Mouse (Mus musculus) kidney, embryonic 15.5 days (tissue): ENCODE measurements at regions not wholly inside any gene's neighbourhood (a gene's known extent, or its start where the extent isn't known, plus 50 kb on each side); places are given as distances from the start of the nearest gene placed in this dataset.

Experiments
- ATAC-seq: fragments of 200-750 bp; cut with Nextera tagmentation; replicated peaks from 2 replicates; pipeline ENCODE4 v1.8.0; 2017; ENCODE audit warnings: moderate TSS enrichment; ENCODE audit not compliant: low FRiP score
- H3K27ac ChIP-seq: fragments of 300-500 bp; sonication (generic); 2 replicates; pipeline ENCODE4 v1.5.1; 2015; ENCODE audit warnings: mild to moderate bottlenecking, inconsistent platforms
- H3K27me3 ChIP-seq: fragments of 300-500 bp; sonication (generic); 2 replicates; pipeline ENCODE4 v1.6.1; 2015; ENCODE audit warnings: inconsistent platforms
- H3K36me3 ChIP-seq: fragments of 300-500 bp; sonication (generic); 2 replicates; pipeline ENCODE4 v1.6.1; 2015; ENCODE audit warnings: inconsistent platforms
- H3K4me1 ChIP-seq: fragments of 300-500 bp; sonication (generic); 2 replicates; pipeline ENCODE4 v1.6.1; 2015; ENCODE audit warnings: inconsistent platforms
- H3K4me2 ChIP-seq: fragments of 300-500 bp; sonication (generic); 2 replicates; pipeline ENCODE4 v1.6.1; 2015; ENCODE audit warnings: moderate library complexity, mild to moderate bottlenecking, inconsistent platforms
- H3K4me3 ChIP-seq: fragments of 300-500 bp; sonication (generic); replicated peaks from 2 replicates; pipeline ENCODE4 v1.5.1; 2015; ENCODE audit warnings: mild to moderate bottlenecking, inconsistent platforms
- H3K9ac ChIP-seq: fragments of 300-500 bp; sonication (generic); 2 replicates; pipeline ENCODE4 v1.6.1; 2015; ENCODE audit warnings: mild to moderate bottlenecking, inconsistent platforms
- H3K9me3 ChIP-seq: fragments of 300-500 bp; sonication (generic); replicated peaks from 2 replicates; pipeline ENCODE4 v1.6.1; 2016; ENCODE audit warnings: inconsistent platforms
- WGBS: fragments of 180-500 bp; shearing (Covaris S2); methylation state at CpG from one replicate; pipeline ENCODE4 v1.1.7; 2015; ENCODE audit warnings: mixed read lengths; 5-methylcytosine and 5-hydroxymethylcytosine counted together

GRCm38 (mm10) chr13:107866825-107867224 is 177.4 kb upstream of the Smim15 start:
- 86% methylated on average over 4 of the region's 4 CpGs for WGBS
- H3K36me3 ChIP-seq, result 0 out of 2 replicates have a peak, but pooled peaks cover 3% of the 10 kb centered on the region
- H3K4me3 ChIP-seq, result no peak overlapping the region
- no peak overlapping the region for H3K9ac ChIP-seq
- H3K9me3 ChIP-seq, result no peaks in the 10 kb centered on the region
- peaks cover 36% of the 10 kb centered on the region for H3K4me1 ChIP-seq
- no peak overlapping the region for H3K4me2 ChIP-seq
- no peak overlapping the region for H3K27ac ChIP-seq
- no peak for ATAC-seq
- H3K27me3 ChIP-seq, result no peaks in the 10 kb centered on the region

GRCm38 (mm10) chr13:107862793-107863654 is 181.2 kb upstream of the Smim15 start:
- 60% methylated on average over 11 of the region's 11 CpGs for WGBS
- Histone ChIP-seq H3K9ac (no peak overlapping the region), H3K36me3 (no peaks in the 10 kb centered on the region), H3K4me2 (no peak overlapping the region), H3K9me3 (no peaks in the 10 kb centered on the region), H3K4me3 (no peak overlapping the region), H3K4me1 (peaks cover 35% of the 10 kb centered on the region), H3K27ac (no peak overlapping the region), H3K27me3 (no peaks in the 10 kb centered on the region)
- ATAC-seq, result no peak

GRCm38 (mm10) chr13:107861384-107862134 is 182.7 kb upstream of the Smim15 start:
- ATAC-seq, result no peak
- WGBS, result 80% methylated on average over 17 of the region's 17 CpGs
- H3K4me2 ChIP-seq, result no peak overlapping the region

GRCm38 (mm10) chr13:107857043-107857755 is 187.0 kb upstream of the Smim15 start:
- Histone ChIP-seq H3K9ac (no peak overlapping the region), H3K4me1 (peaks cover 19% of the 10 kb centered on the region), H3K4me2 (no peak overlapping the region), H3K27ac (no peak overlapping the region), H3K27me3 (no peaks in the 10 kb centered on the region), H3K4me3 (no peak overlapping the region), H3K9me3 (no peaks in the 10 kb centered on the region), H3K36me3 (no peaks in the 10 kb centered on the region)
- WGBS, result 68% methylated on average over 13 of the region's 13 CpGs
- no peak for ATAC-seq

More at GRCm38 (mm10) chr13:107861384-107862134, 182.7 kb upstream of the Smim15 start:
- no peaks in the 10 kb centered on the region for H3K36me3 ChIP-seq
- no peak overlapping the region for H3K27ac ChIP-seq
- H3K9me3 ChIP-seq, result no peaks in the 10 kb centered on the region
- H3K9ac ChIP-seq, result no peak overlapping the region
- H3K4me3 ChIP-seq, result no peak overlapping the region
- no peaks in the 10 kb centered on the region for H3K27me3 ChIP-seq
- H3K4me1 ChIP-seq, result peaks cover 39% of the 10 kb centered on the region

GRCm38 (mm10) chr13:107850907-107851560 is 193.2 kb upstream of the Smim15 start:
- Histone ChIP-seq H3K9ac (no peak overlapping the region), H3K4me1 (peaks cover 55% of the 10 kb centered on the region), H3K27me3 (no peaks in the 10 kb centered on the region), H3K36me3 (no peaks in the 10 kb centered on the region), H3K4me3 (no peak overlapping the region), H3K9me3 (no peaks in the 10 kb centered on the region), H3K27ac (no peak overlapping the region), H3K4me2 (no peak overlapping the region)
- no peak for ATAC-seq
- 54% methylated on average over 8 of the region's 8 CpGs for WGBS

GRCm38 (mm10) chr13:107848871-107849270 is 195.4 kb upstream of the Smim15 start:
- Histone ChIP-seq H3K36me3 (no peaks in the 10 kb centered on the region), H3K9me3 (no peaks in the 10 kb centered on the region), H3K4me2 (no peak overlapping the region), H3K4me1 (peaks cover 70% of the 10 kb centered on the region), H3K27ac (no peak overlapping the region), H3K9ac (no peak overlapping the region), H3K4me3 (no peak overlapping the region), H3K27me3 (no peaks in the 10 kb centered on the region)
- no peak for ATAC-seq
- 49% methylated on average over 7 of the region's 7 CpGs for WGBS

GRCm38 (mm10) chr13:107847179-107848012 is 196.8 kb upstream of the Smim15 start:
- Histone ChIP-seq H3K27ac (peak overlapping the region; percentile 74), H3K4me1 (peaks cover 80% of the 10 kb centered on the region), H3K9me3 (no peaks in the 10 kb centered on the region), H3K27me3 (no peaks in the 10 kb centered on the region), H3K9ac (no peak overlapping the region), H3K4me2 (peak overlapping the region; percentile 47), H3K36me3 (no peaks in the 10 kb centered on the region), H3K4me3 (peak overlapping the region; percentile 6; the same call in 1 of the 2 replicates)
- peak; percentile 89 for ATAC-seq
- WGBS, result 29% methylated on average over 18 of the region's 18 CpGs

- Histone ChIP-seq H3K36me3 (no peaks in the 10 kb centered on the region), H3K9ac (no peak overlapping the region), H3K27me3 (no peaks in the 10 kb centered on the region), H3K4me2 (peak overlapping the region; percentile 47), H3K9me3 (no peaks in the 10 kb centered on the region), H3K4me3 (peak overlapping the region; percentile 6; the same call in 1 of the 2 replicates), H3K4me1 (peaks cover 80% of the 10 kb centered on the region), H3K27ac (peak overlapping the region; percentile 74)
- 35% methylated on average over 10 of the region's 10 CpGs for WGBS
- ATAC-seq, result peak; percentile 38; the same call in 1 of the 2 replicates
These were observed 197.5 kb upstream of the Smim15 start for GRCm38 (mm10) chr13:107846621-107847178.

- ATAC-seq, result no peak
These were observed 198.4 kb upstream of the Smim15 start for GRCm38 (mm10) chr13:107845838-107846237.

GRCm38 (mm10) chr13:107844085-107844484 is 200.2 kb upstream of the Smim15 start:
- H3K4me3 ChIP-seq, result no peak overlapping the region
- H3K4me1 ChIP-seq, result peaks cover 57% of the 10 kb centered on the region
- no peaks in the 10 kb centered on the region for H3K27me3 ChIP-seq
- 76% methylated on average over 4 of the region's 4 CpGs for WGBS
- no peak overlapping the region for H3K9ac ChIP-seq
- no peak overlapping the region for H3K4me2 ChIP-seq
- no peak overlapping the region for H3K27ac ChIP-seq
- H3K36me3 ChIP-seq, result no peaks in the 10 kb centered on the region
- H3K9me3 ChIP-seq, result no peaks in the 10 kb centered on the region
- no peak for ATAC-seq

More at GRCm38 (mm10) chr13:107845838-107846237, 198.4 kb upstream of the Smim15 start:
- WGBS, result 64% methylated on average over 4 of the region's 4 CpGs
- Histone ChIP-seq H3K9ac (no peak overlapping the region), H3K27ac (no peak overlapping the region), H3K4me1 (peaks cover 73% of the 10 kb centered on the region), H3K27me3 (no peaks in the 10 kb centered on the region), H3K4me3 (no peak overlapping the region), H3K36me3 (no peaks in the 10 kb centered on the region), H3K9me3 (no peaks in the 10 kb centered on the region), H3K4me2 (no peak overlapping the region)
